Mouse (Mus musculus): ENCODE data around the gene Grik3.

The Grik3 gene

DNA sequence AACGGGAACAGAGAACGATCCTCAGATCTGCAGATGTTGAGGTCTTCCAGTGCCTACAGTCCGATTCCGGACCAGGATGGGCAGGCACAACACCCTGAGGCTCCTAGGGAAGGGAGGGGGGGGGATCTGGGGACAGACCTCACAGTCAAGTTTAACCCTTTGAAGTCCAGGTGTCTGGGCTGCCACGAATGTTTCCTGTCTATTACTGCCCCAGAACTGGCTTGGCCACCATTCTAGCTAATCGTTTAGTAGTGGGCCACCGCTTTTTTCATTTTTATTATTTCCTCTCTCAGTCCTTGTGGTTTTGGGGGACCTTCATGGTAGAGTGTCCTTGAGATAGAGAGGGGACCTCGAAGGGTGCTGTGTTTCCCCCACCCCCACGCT lies 1.6 kb downstream of the Grik3 start:
- DNase-seq, result no peak

DNA sequence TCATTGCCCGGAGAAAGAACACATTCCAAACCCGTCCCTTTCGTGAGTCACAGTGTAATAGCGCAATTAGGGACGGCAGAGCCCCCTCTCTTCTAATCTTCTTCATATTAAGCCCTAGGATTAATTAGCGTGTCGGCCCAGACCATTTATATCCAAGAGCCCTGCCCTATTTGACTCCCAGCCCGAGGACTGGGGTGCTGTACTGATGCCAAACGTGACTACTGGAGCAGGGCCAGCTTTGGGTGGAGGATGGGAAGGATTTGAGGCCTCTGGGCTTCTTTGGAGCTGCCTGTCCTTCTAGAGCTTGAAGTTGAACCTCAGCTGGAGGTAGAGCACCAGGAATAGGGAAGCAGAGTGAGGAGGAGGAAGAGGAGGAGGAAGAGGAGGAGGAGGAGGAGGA lies 2.2 kb downstream of the Grik3 start:
- no peak for DNase-seq

DNA sequence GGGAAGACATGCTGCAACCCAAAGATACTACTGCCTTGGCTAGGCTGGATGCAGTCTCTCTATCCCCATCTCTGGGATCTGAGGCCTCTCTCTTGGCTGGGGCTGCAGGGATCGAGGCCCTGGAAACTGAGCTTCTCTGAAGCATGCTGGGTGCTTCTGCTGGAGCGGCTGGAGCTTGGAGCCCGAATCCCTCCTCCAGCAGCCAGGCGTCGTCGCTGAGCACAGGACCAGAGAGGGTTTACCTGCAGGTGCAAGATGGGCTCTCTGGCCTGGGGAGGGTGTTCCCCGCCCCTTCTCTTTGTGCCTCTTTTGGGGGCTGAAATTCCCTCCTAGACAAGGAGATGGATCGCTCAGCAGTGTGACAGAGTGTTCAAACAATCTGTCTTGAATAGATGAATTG lies 2.6 kb downstream of the Grik3 start:
- DNase-seq, result no peak

DNA sequence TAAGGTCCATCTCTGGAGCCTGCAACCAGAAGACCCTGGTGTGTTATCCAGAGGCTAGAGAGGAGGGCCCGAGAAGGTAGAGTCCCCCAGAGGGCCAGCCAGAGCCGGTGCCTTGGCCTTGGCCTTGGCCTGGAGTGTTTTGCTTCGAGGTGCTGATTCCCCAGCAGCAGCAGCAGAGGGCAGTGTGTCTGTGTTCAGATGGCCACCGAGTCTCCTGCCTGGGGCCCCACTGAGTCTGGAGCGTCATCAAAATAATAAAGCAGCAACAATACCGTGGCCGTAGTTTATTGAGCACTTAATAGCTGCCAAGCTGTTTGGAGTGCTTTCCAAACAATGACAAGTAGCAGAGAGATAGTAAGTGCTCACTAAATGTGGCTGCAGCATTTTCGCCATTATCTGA lies 5.0 kb downstream of the Grik3 start:
- no peak for DNase-seq

DNA sequence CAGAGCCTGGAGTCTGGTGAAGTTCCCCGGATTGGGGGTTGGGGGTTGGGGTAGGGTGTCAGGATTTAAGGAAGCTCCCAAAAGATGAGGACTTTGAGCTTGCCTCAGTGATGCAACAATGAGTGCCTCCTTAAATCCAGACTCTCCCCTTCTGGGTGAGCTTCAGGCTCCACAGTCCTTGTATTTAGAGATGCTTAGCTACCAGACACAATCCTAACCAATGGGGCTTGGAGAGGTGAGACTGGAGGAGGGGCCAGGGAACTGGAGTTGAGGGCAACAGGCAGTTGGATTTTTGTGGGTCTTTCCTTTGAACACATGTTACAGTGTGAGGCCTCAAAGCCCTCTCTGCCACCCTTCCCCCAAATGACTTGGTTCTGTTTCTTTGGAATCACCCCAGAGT lies 6.5 kb downstream of the Grik3 start:
- no peak for DNase-seq

DNA sequence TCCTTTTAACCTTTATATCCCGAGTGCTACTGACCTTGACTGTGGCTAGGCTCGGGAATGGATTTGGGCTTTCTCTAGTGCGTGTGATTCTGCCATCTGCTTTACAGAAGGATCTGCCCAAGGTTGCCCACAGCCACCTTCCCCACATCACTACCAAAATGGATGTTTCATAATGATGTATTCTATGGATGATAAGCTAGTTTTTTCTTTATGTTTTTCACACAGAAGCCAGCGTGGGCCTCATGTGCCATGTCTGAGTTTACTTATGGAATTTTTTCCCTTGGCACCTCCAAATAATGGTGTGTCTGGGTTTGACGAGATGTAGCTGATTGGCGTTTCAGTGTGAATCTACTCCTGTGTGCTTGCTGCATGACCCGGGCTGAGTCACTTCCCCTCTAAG lies 7.0 kb downstream of the Grik3 start:
- DNase-seq, result no peak

DNA sequence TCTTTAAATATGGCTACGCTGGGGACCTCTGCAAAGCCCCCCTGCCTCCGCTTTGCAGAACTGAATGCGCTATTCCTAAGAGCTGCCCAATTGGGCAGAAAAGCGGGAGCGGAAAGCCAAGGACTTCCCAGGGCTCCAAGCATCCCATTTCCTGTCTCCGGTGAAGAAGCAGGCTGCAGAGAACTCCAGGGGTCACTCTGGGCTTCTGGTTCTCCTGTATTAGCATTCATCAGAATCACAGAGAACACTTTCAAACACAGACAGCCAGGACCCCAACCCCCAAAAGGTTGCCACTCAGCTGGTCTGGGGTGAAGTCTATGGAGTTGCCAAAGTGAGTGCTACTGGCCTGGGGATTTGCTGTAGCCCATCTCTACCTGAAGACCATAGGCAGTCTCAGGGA lies 8.4 kb downstream of the Grik3 start:
- DNase-seq, result no peak

DNA sequence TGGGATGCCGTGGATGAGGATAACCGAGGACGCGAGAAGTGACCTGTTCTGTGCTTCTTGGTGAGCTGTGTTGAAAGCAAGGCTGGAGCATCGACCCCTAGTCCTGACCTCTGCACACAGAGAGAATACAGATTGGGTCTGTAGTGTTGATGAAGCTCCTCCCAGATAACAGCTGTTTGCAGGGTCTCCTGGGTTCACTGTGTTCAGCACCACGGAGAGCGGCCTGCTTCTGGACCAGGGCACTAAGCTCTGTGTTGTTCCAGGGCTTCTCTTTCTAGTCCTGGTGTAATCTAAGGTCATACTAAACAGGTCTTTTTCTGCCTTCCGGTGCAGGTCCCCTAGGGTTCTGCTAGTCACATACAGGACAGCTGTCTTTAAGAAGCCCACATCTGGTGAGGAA lies 12.4 kb downstream of the Grik3 start:
- no peak for DNase-seq

DNA sequence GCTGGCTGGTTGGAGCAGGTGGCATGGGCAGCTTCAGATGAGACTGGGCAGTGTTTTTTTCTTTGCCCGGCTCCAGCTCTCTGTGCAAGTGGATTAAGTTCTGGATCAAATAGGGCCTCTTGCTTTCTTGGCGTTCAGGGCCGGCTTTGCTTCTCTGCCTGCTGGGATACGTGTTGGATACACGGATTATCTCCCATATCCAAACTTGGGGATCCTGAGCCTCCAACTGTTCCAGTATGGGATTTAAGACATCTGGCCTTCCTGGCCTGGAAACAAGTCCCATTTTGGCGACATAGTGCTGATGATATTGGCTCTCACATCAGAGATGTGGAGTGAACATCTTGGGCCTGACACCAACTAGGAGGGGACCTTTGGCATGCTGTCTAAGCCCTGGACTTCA lies 21.9 kb downstream of the Grik3 start:
- DNase-seq, result no peak

DNA sequence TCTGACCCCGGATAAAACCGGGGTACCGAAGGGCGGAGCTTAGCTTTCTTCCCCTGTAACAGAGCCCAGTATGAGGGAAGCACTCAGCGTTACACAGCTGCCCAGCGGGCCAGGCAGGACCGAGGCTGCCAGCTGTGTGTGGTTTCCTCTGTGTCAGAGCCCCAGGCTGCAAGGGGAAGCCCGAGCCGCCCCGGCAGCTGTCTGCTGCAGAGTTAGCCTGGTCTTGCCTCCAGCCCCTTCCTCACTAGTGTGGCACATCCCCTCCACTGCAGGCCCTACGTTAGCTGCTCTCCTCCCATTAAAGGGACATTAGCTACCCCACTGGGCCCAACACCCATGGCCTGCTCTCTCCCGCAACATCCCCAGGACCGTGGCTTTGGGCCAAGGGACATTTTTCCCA lies 25.1 kb downstream of the Grik3 start:
- DNase-seq, result no peak

DNA sequence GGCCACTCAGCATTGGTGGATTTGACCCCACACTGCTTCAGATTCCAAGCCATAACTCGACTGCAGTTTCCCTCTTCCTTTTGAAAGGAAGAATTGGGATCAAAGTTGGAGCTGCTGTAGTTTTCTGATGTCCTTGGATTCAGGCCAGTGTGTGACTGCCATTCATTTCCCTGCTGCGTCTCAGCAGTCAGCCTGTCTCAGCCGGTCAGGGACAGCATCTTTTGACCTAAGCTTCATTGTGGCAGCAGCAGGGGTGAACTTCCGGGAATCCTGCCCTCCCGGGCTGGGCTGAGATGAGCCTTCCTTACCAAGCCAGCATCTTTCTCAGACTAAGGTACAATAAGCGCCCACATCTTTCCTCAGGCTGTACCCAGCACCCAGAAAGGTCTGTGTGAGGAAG lies 26.1 kb downstream of the Grik3 start:
- no peak for DNase-seq

DNA sequence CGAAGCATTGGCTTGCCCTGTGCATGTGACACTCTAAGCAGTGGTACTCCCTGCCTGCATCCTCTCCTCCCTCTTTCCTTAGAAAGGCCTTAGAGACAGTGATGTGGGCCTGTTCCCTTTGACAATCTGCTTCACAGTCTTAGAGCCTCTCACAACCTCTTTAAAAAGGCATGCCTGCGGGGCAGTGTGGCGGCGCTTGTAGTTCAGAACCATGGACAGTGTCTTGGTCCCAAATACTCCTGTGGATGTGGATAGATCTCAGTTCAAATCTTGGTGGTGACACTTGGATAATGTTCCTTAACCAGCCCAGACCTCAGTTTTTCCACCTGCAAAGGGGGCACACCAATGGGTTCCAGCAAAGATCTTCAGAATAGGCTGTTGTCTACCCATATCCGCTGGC lies 28.4 kb downstream of the Grik3 start:
- DNase-seq, result no peak

DNA sequence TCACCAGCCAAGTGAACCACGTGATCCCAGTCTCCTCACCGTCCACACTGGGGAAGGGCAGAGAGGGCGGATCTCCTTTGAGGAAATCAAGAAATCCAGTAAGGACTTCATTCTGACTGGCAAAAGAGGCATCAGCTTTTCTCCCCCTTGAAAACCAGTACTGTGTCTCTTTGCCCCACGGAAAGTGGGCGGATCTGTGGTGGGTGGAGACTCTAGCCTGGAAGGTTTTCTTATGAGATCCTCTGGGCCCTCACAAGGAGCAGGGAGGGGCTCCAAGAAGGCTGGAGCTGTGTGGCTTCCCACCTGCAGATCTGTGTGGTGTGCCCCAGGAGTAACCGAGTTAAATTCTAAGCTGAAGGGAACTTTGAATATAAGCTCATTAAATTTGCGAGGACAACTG lies 32.4 kb downstream of the Grik3 start:
- DNase-seq, result no peak

DNA sequence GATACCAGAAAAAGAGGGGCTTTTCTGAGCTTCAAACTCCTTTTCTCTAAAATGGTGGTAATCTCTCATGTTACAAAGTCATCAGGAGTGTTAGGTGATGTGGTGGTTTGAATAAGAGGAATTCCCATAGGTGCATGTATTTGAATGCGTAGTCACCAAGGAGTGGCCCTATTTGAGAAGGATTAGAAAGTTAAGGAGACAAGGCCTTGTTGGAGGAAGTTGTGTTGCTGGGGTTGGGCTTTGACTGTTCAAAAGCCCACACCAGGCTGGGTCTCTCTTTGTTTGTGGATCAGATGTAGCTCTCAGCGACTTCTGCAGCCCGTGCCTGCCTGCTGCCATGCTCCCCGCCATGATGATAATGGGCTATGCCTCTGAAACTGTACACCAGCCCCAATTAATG lies 34.8 kb downstream of the Grik3 start:
- DNase-seq, result no peak

DNA sequence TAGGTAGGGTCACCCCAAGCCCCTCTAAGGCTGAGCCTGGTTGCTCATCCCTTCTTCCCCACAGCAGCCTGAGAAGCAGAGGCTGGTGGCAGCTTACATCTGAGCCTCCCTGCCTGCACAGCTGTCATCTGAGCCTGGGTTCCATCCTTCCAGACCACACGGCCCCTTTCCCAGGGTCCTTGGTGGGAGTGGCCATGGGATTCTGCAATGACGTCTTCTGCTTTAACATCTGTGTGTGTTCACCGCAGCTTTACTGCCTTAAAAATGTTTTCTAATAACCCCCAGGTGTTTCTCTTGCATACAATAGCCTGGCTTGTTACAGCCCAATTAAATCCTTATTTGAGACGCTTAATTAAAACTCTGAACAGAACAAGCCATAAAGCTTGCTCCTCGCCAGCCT lies 35.9 kb downstream of the Grik3 start:
- no peak for DNase-seq

DNA sequence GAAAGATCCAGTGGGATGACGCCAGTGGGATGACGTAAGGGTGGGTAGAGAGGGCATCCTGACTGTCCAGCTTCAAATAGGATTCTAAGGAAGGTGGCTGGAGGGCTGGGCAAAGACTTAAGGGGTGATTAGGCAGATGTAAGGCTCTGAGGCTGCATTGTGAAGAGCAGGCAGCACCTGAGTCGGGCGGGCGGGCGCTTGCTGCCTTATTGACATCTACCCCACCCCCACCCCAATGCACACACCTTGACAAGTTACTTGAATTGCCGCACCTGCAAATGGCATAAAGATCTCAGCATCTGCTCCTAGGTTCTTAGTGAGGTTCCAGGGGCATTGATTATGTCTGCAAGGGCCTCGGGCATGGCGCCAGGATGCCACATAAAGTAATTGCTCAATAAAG lies 43.5 kb downstream of the Grik3 start:
- DNase-seq, result no peak

DNA sequence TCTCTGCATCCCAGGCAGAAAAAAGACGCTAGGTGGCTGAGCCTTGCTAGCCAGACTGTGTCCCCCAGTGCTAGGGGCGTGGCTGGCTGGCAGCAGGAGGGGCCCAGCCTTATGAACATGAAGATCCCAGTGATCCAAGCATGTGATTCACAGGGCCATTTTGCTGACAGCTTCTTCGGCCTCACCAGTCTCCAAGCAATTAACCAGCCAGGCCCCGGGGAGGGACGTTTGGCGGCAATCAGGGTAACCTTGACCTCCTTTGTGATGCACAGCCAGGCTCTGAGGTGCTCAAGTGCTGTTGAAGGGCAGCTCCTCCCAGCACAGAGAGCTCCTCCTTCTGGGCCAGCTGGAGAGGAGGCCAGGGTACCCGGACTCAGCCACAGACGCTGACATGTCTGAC lies 43.9 kb downstream of the Grik3 start:
- DNase-seq, result no peak

DNA sequence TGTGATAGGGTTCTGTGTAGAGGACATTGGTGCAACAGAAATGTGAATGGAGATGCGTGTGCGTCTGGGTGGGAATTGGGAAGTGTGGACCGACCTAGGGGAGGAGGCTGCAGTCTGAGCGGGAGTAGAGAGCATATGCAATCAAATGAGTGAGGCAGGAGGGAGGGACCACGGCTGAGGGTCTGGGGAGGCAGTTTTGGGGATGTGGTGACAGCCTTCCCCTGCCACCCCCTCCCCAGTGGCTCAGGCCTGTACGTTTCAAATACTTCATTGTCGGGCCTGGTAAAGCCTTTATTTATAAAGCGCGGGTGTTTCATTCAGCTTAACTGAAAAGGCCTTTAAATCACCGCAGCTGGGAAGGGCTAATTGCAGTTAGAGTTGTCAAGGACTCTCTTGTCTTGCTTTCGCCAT lies 44.5 kb downstream of the Grik3 start:
- DNase-seq, result no peak

DNA sequence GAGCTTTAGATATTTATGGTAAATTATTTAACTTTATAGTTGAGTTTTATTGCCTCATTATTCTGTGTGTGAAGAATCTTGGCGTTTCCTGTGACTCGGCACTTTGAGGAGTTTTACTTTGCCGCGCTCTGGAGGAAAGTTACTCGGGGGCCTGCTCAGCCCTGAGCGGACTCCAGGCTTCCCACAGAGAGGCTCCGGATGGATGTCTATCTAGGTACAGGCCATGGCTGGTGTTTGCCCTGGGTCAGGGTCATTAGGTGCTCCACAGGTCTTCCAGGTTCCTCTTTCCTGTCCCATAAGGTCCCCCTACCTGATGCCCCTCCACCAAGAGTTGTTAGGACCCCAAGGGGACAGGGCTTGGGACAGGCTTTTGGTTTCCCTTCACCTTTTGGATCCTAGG lies 45.0 kb downstream of the Grik3 start:
- no peak for DNase-seq

DNA sequence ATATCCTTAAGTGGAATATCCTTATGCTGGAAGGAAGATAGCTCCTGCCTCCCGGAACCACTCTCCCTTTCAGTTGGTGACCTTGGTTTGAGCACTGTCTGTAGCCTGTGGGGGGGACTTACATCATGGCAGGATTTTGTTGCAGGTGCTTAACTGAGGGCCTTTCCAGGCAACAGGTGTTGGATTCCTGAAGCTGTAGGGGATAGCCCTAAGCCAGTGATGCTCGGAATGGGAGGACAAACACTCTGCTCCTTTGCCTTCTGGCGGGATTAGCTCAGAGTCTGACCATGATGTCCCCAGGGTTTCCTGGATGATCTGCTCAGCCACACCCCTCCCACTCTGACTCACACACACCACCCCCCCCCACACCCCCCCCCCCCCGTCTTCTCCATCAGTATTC lies 45.5 kb downstream of the Grik3 start:
- DNase-seq, result no peak

DNA sequence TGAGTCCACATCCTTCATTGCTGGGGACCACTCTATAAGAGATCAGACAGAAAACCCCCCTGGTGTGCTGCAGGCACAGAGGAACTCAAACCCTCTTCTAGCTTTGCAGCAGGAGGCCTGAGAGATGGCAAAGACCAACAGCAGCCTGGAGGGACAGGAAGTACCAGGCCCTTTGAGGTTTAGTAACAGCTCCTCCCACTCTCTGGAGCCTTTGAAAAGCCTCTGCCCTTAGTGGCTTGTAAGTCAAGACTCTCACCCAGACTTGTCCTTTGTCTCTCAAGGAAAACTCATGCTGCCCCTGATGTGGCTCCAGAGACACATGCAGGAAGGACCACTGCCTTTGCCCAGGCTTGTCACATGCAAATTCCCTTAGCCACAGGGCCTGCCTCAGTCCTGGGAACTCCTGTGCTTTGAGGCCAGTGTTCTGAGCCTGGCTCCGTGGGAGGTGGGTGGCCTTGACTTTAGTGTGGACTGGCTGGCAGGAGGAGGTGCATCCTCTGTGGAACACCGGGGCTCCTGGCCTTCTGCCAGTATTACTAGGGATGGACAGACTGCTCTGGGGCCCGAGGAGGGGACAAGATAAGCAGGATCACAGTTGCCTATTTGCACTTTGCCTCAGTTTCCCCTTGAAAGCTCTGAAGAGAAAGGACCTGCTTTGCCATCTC lies 47.9 kb downstream of the Grik3 start:
- no peak for DNase-seq

DNA sequence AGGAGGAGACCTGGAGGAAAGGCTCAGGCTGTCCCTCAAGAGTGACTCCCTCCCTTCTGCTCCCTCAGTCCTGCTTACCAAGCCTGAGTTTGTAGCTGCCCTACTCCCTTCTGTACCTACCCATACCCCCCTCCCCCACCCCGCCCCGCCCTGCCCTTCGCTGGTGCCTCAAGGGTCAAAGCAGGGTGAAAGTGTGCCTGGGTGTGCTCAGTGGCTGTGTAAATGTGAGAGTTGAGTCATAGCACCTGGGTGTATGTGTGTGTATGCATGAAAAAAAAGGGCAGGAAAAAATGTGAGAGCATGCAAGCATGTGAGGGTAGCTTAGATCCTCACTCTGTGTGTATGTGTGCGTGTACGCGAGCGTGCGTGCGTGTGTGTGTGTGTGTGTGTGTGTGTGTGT lies 49.1 kb downstream of the Grik3 start:
- no peak for DNase-seq

DNA sequence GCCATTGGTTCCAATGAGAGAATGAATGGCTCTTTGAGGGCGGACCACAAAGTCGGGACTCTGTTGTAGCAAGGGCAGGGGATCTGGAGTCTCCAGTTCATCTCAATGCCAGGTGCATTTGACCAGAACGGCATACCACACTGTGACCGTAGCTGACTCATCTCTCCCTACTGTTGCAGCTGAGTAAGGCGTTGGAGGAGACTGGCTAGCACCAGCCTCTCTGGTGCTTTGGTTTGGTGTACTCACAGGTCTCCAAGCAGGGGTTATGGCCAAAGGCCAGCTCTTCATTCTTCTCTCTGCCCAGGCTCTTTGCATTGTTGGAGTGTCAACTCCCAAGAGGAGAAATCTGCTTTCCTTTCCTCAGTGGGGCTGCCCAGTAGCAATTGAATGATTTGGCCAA lies 52.7 kb downstream of the Grik3 start:
- DNase-seq, result no peak

DNA sequence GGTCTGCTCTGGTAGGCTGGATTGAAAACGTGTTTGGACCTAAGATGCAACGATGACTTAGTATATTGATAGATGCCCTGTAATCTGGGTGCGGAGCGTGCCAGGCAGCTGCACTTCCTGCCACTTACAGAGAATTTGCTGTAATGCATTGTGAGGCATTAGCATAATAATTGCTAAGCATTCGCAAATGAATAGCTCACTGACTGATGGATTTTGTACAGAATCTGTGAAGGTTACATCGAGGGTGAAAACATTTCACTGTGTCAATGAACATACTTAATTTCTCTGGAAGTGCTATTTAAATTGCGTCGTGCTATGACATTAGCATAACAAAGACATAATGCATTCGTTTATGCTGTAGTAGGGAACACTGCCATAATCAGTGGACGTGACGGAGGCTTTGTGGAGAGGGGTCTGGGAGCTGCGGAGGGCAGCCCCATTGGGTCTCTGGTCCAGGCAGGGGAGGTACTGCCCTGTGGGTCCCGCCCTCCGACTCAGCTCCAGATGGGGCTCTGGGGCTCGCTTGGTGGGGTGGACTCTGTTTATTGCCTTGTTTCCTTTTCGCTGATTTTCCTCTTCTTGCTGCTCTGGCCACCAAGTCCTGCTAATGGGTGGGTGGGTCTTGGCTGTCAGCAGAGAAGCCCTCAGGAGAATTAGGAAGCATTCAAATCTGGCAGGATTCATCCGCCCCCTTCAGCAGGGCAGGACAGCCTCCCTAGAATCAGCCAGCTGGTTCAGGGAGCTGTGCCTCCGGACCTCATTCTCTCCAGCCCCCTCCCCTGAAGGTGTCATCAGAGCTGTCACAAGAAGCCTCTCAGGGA lies 54.7 kb downstream of the Grik3 start:
- no peak for DNase-seq

DNA sequence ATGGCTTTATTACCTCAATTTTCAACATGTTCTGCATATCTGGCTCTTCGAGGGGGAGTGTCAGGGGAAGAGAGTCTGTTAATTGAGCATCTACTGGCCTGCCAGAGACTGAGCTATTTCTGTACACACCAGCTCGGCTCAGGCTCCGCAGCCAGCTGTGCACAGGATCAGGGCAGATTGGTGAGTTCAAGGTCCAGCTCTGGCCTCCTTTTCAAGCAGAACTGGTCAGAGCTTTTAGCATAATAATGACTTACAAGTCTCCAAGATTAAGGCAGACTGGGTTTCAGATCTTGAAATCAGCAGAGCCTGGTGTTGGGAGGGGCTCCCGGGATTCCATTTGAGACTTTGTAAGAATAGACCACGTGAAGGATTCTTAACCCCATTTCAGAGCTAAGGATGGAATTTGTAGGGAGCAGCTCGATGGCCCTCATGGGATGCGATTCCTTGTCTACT lies 55.3 kb downstream of the Grik3 start:
- DNase-seq, result no peak
